Mouse (Mus musculus) CH12.LX (cell line): ENCODE results near the gene Glis1. TPM values are rescaled to one million over a fixed set of nuclear protein-coding genes. Genes with fewer than 3 reads are reported as not detected.

ENCODE experiments used
- DNase-seq: peaks from one replicate; pipeline ENCODE4 v3.0.0-alpha.2; 2013; ENCODE audit errors: extremely low read depth
- H3K27ac ChIP-seq: 2 replicates; pipeline ENCODE4 v1.5.1; 2012; ENCODE audit warnings: low read depth, mild to moderate bottlenecking, control low read depth, moderate library complexity; ENCODE audit not compliant: insufficient read depth
- H3K27me3 ChIP-seq: replicated peaks from 2 replicates; pipeline ENCODE3; 2012; ENCODE audit warnings: inconsistent platforms
- H3K36me3 ChIP-seq, 2 experiments: replicated peaks in 1 of 2; 2 replicates each; pipeline versions ENCODE3 to v1.6.1; 2012; ENCODE audit warnings: inconsistent platforms in 1 of 2, low read length in 1 of 2, mild to moderate bottlenecking in 1 of 2, mixed read lengths in 1 of 2, moderate library complexity in 1 of 2; ENCODE audit not compliant: control insufficient read depth in 1 of 2, insufficient read depth in 1 of 2
- H3K4me1 ChIP-seq, 2 experiments: 2 replicates each; pipeline ENCODE4 v1.6.1; 2012; ENCODE audit warnings: inconsistent platforms in 1 of 2, moderate library complexity in 1 of 2; ENCODE audit not compliant: insufficient read depth in 2 of 2, control insufficient read depth in 1 of 2
- H3K4me2 ChIP-seq: 2 replicates; pipeline ENCODE4 v1.6.1; 2012; ENCODE audit warnings: low read depth, mild to moderate bottlenecking, control low read depth; ENCODE audit not compliant: poor library complexity, insufficient read depth, severe bottlenecking
- H3K4me3 ChIP-seq, 3 experiments: fragments of 150-350 bp in 1 of 3; sonication (generic) in 1 of 3; replicated peaks in 1 of 3; 2 replicates each; pipeline versions ENCODE3 to v1.5.1; 2011 to 2012; ENCODE audit warnings: low read depth in 2 of 3, low read length in 2 of 3, mild to moderate bottlenecking in 2 of 3, moderate library complexity in 2 of 3, control low read depth in 1 of 3, improper control_type of control experiment in 1 of 3, inconsistent platforms in 1 of 3, mixed read lengths in 1 of 3; ENCODE audit not compliant: poor library complexity in 1 of 3
- H3K79me2 ChIP-seq: replicated peaks from 2 replicates; pipeline ENCODE4 v1.6.1; 2012; ENCODE audit warnings: mild to moderate bottlenecking, moderate library complexity; ENCODE audit not compliant: control insufficient read depth, poor library complexity, insufficient read depth, severe bottlenecking; ENCODE audit errors: extremely low read depth
- H3K9ac ChIP-seq: 2 replicates; pipeline ENCODE4 v1.6.1; 2012; ENCODE audit warnings: low read depth, mild to moderate bottlenecking, control low read depth, moderate library complexity; ENCODE audit not compliant: insufficient read depth
- H3K9me3 ChIP-seq: replicated peaks from 2 replicates; pipeline ENCODE3; 2012; ENCODE audit warnings: low read length, inconsistent platforms, mixed read lengths
- CTCF ChIP-seq, 2 experiments: IDR thresholded peaks in 1 of 2; conservative IDR thresholded peaks in 1 of 2; 2 replicates each; pipeline ENCODE4 v1.5.1; 2011 to 2012; ENCODE audit warnings: low read depth in 2 of 2, low read length in 2 of 2, improper control_type of control experiment in 1 of 2, inconsistent platforms in 1 of 2, mild to moderate bottlenecking in 1 of 2, moderate library complexity in 1 of 2
- E2F4 ChIP-seq: IDR thresholded peaks from 2 replicates; pipeline ENCODE4 v1.6.1; 2011; ENCODE audit warnings: low read depth, low read length, improper control_type of control experiment; ENCODE audit not compliant: insufficient replicate concordance
- ELF1 ChIP-seq: IDR thresholded peaks from 2 replicates; pipeline ENCODE4 v1.6.1; 2014; ENCODE audit warnings: low read depth, mild to moderate bottlenecking, inconsistent platforms, low read length, improper control_type of control experiment
- EP300 ChIP-seq: IDR thresholded peaks from 2 replicates; pipeline ENCODE4 v1.6.1; 2011; ENCODE audit warnings: low read length, improper control_type of control experiment
- ETS1 ChIP-seq: conservative IDR thresholded peaks from 2 replicates; pipeline ENCODE4 v1.6.1; 2012; ENCODE audit warnings: low read depth, mild to moderate bottlenecking, inconsistent platforms, low read length, improper control_type of control experiment, moderate library complexity
- HCFC1 ChIP-seq: IDR thresholded peaks from 2 replicates; pipeline ENCODE4 v1.6.1; 2012; ENCODE audit warnings: low read depth, mild to moderate bottlenecking, inconsistent platforms, low read length, improper control_type of control experiment
- IRF4 ChIP-seq: IDR thresholded peaks from 2 replicates; pipeline ENCODE4 v1.6.1; 2014; ENCODE audit warnings: low read depth, mild to moderate bottlenecking, inconsistent platforms, low read length, improper control_type of control experiment
- JUN ChIP-seq: IDR thresholded peaks from 2 replicates; pipeline ENCODE4 v1.6.1; 2011; ENCODE audit warnings: low read depth, mild to moderate bottlenecking, low read length, improper control_type of control experiment, moderate library complexity; ENCODE audit not compliant: insufficient read depth
- JUND ChIP-seq: conservative IDR thresholded peaks from 2 replicates; pipeline ENCODE4 v1.6.1; 2011; ENCODE audit warnings: low read depth, low read length, improper control_type of control experiment
- MXI1 ChIP-seq: IDR thresholded peaks from 2 replicates; pipeline ENCODE4 v1.6.1; 2011; ENCODE audit warnings: mild to moderate bottlenecking, low read depth, low read length, improper control_type of control experiment
- NELFE ChIP-seq: IDR thresholded peaks from 2 replicates; pipeline ENCODE4 v1.6.1; 2011; ENCODE audit warnings: low read depth, low read length, improper control_type of control experiment
- PAX5 ChIP-seq: IDR thresholded peaks from 2 replicates; pipeline ENCODE4 v1.6.1; 2012; ENCODE audit warnings: low read length, inconsistent platforms, mixed read lengths
- POLR2AphosphoS2 ChIP-seq: IDR thresholded peaks from 2 replicates; pipeline ENCODE4 v1.6.1; 2011; ENCODE audit warnings: low read depth, low read length, improper control_type of control experiment
- SIN3A ChIP-seq: IDR thresholded peaks from 2 replicates; pipeline ENCODE4 v1.6.1; 2012; ENCODE audit warnings: low read length, improper control_type of control experiment, inconsistent platforms
- SMC3 ChIP-seq: IDR thresholded peaks from 2 replicates; pipeline ENCODE4 v1.6.1; 2011; ENCODE audit warnings: low read depth, low read length, improper control_type of control experiment
- TBP ChIP-seq: conservative IDR thresholded peaks from 2 replicates; pipeline ENCODE4 v1.6.1; 2011; ENCODE audit warnings: low read depth, low read length, improper control_type of control experiment
- UBTF ChIP-seq: IDR thresholded peaks from 2 replicates; pipeline ENCODE4 v1.6.1; 2012; ENCODE audit warnings: low read depth, mild to moderate bottlenecking, inconsistent platforms, low read length, improper control_type of control experiment, moderate library complexity
- USF1 ChIP-seq: IDR thresholded peaks from 2 replicates; pipeline ENCODE4 v1.6.1; 2014; ENCODE audit warnings: low read depth, mild to moderate bottlenecking, inconsistent platforms, low read length, improper control_type of control experiment
- USF2 ChIP-seq: conservative IDR thresholded peaks from 2 replicates; pipeline ENCODE4 v1.6.1; 2011; ENCODE audit warnings: low read depth, low read length, improper control_type of control experiment
- ZC3H11A ChIP-seq: IDR thresholded peaks from 2 replicates; pipeline ENCODE4 v1.6.1; 2012; ENCODE audit warnings: low read depth, mild to moderate bottlenecking, inconsistent platforms, low read length, improper control_type of control experiment
- ZMIZ1 ChIP-seq: IDR thresholded peaks from 2 replicates; pipeline ENCODE4 v1.6.1; 2012; ENCODE audit warnings: low read depth, mild to moderate bottlenecking, inconsistent platforms, low read length, improper control_type of control experiment
- ZNF384 ChIP-seq: IDR thresholded peaks from 2 replicates; pipeline ENCODE4 v1.6.1; 2012; ENCODE audit warnings: low read depth, low read length, improper control_type of control experiment, inconsistent platforms
- dilution Hi-C: fragments of 300-500 bp; cut with MboI; formaldehyde crosslinking; loops from 2 replicates; pipeline ENCODE4 v1.14.3; 2020; ENCODE audit warnings: low sequenced_read_pairs; ENCODE audit not compliant: extremely low pct_unique_long_range_greater_than_20kb, extremely low pct_ligation_motif_present
- in situ Hi-C: fragments of 300-500 bp; cut with MboI; formaldehyde crosslinking; loops from 3 replicates; pipeline ENCODE4 v1.14.3; 2019; ENCODE audit warnings: low sequenced_read_pairs, low pct_ligation_motif_present, low pct_unique_long_range_greater_than_20kb, mixed read lengths
- polyA plus RNA-seq: library from polyadenylated mRNA; unstranded; fragments of >175 nt; gene quantifications from 2 replicates; pipeline ENCODE4 v1.2.1, GENCODE M21; 2012; ENCODE audit warnings: low read depth; ENCODE audit not compliant: insufficient read length
- total RNA-seq, 2 experiments: library from RNA; depleted of rRNA; stranded (reverse); fragments of 300-350 nt in 1 of 2; fragments of >200 nt in 1 of 2; gene quantifications; 2 replicates each; pipeline ENCODE4 v1.2.3; 2012 to 2014

Gene Glis1
- total and polyA plus RNA-seq, 3 experiments = 0.08 to 2.2 (median 0.17) TPM

- TF ChIP-seq ELF1 = no peak
- TF ChIP-seq E2F4 = no peak
- no peak for TF ChIP-seq TBP
- TF ChIP-seq MXI1 = no peak
- TF ChIP-seq HCFC1 = no peak
- TF ChIP-seq PAX5 = no peak
- TF ChIP-seq SIN3A = no peak
- no peak for TF ChIP-seq POLR2AphosphoS2
- no peak for TF ChIP-seq NELFE
- H3K79me2 ChIP-seq = no peaks in the 10 kb centered on the region
- H3K27me3 ChIP-seq = no peaks in the 10 kb centered on the region
- H3K4me2 ChIP-seq = no peak overlapping the region
- in situ Hi-C loops = no loop called here
- H3K4me1 ChIP-seq = no peaks in the 10 kb centered on the region
- H3K9ac ChIP-seq = no peak overlapping the region
- dilution Hi-C loops = no loop called here
- H3K27ac ChIP-seq = no peak overlapping the region
- no peak overlapping the region for H3K4me3 ChIP-seq
- no peaks in the 10 kb centered on the region for H3K36me3 ChIP-seq
- H3K9me3 ChIP-seq = no peaks in the 10 kb centered on the region
- DNase-seq = no peak
Observed at GRCm38 (mm10) chr4:107589046-107589445, 154.7 kb downstream of the Glis1 start.

GRCm38 (mm10) chr4:107590805-107591534 is 156.6 kb downstream of the Glis1 start:
- Histone ChIP-seq H3K9me3 (no peaks in the 10 kb centered on the region), H3K36me3 (no peaks in the 10 kb centered on the region), H3K27ac (no peak overlapping the region), H3K4me1 (no peaks in the 10 kb centered on the region), H3K27me3 (no peaks in the 10 kb centered on the region), H3K4me3 (no peak overlapping the region), H3K4me2 (no peak overlapping the region), H3K79me2 (no peaks in the 10 kb centered on the region), H3K9ac (no peak overlapping the region)
- dilution Hi-C loops (no loop called here), in situ Hi-C loops (no loop called here)
- no peak for DNase-seq
- TF ChIP-seq SMC3 (no peak), HCFC1 (no peak), E2F4 (no peak), POLR2AphosphoS2 (no peak), UBTF (no peak), JUN (no peak), ETS1 (no peak), USF1 (no peak), TBP (no peak), ZC3H11A (no peak), CTCF (conservative IDR thresholded peaks at IDR 0.05 in 1 of 2, IDR thresholded peaks at IDR 0.05 in 1 of 2; ENCODE audit: low read depth in 2 of 2, low read length in 2 of 2) (no peak), ZMIZ1 (no peak), MXI1 (no peak), IRF4 (no peak), NELFE (no peak), ZNF384 (no peak), EP300 (no peak), JUND (no peak), USF2 (no peak)
- TF ChIP-seq, all 38 proteins: peak for 0
